Mouse (Mus musculus): Measurements from ENCODE around the gene Rps28.

The Rps28 gene

DNA sequence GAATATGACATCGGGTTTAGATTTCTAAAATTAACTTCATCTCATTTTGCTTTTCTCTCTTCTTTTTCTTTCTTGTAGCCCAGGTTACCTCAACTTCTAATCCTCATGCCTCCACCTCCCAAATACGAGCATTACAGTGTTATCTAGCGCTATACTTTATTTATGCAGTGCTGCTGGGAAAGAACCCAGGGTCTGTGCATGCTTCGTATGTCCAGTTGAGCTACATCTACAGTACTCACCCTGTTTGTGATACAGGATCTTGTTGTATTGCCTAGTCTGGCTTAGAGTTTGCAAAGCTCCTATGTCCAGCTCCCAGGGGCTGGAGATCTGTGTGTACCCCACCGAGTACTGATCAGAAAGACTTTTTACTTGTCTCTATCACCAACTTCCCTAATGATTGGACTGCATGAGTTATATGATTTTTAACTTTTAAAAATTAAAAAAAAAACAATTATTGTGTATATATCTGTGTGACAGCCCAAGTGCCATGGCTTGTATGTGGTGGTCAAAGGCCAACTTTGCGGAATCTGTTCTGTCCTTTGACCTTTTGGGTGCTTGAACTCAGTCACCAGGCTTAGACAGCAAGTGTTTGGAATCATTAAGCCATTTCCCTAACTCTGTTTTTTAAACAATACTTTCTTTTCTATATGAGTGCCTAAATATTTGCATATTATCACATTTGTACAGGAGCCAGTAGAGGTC lies 50.3 kb downstream of the Rps28 start:
- DNase-seq (ENCODE audit: low spot score in 2 of 2): no peak

DNA sequence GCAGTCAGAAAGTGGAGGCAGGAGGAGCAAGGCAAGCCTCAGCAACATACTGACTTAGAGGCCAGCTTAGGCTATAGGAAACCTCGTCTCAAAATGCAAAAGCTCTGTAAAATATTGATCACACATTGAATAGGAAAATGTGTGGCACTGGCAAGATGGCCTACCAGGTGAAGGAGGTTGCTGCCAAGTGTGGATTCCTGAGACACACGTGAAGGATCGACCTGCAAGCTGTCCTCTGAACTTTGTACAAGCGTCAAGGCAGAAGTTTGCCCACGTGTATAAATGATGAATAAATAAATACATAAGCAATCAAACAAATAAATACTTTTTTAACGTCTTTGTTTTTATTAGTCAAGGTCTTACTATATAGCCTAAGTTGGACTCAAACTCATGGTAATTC lies 50.9 kb downstream of the Rps28 start:
- no peak for DNase-seq (ENCODE audit: low spot score in 2 of 2)

DNA sequence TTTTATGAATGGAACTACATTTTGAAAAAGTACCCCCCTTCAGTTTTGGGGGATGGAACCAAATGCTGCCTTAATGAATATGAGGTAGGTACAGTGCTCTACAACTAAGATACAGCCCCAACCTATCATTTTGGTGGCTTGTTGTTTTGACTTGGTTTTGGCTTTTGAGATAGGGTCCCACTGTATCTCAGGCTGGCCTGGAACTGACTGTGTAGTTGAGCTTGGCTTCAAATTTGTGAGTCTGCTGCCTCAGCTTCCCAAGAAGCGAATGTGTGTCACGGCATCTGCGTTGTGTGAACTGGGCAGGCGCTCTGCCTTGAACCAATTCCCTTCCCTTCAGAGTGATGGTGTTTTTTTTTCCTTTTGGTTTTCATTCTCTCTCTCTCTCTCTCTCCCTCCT lies 52.7 kb downstream of the Rps28 start:
- no peak for DNase-seq (ENCODE audit: low spot score in 2 of 2)
